ENCODE assay signal across 18 mouse cellular contexts in the genomic region with DNA sequence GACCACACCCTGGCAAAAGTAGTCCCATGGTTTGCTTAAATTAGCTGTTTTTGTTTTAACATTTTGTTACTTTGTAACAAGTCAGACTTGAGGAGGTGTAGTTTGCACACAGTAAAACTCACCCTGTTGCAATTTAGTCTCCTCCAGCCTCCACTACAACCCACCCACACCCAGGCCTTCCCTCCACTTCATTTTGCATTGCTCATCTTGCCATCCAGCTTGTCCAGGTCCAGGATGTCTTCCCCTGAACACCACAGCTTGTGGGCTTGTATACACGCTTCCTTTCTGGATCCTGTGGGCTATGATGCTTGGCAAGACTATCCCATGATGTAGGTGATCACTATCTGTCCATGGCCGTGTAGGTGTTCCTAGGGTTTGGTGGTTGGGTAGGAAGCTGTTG. TPM values are rescaled to one million over a fixed set of nuclear protein-coding genes. Genes with fewer than 3 reads are reported as not detected.
A peak's percentile ranks its signal among the peaks of the same experiment; 100 is the strongest.
DNase-seq lines count a peak whose midpoint lies in the region; TF ChIP-seq lines count a peak whose summit lies in the region.
"Had no signal": no experiment of that assay in that cellular context is flagged by ENCODE, and none has a peak within 500 bp of the region (broad histone marks: within the 10 kb centered on the region; RNA-seq: fewer than 3 reads in every experiment).

No protein-coding gene starts in this region.

- no peak for TF ChIP-seq CTCF in layer of hippocampus, adult 2 months (conservative IDR thresholded peaks at IDR 0.05)
- no peak for TF ChIP-seq CTCF in olfactory bulb, adult 2 months (IDR thresholded peaks at IDR 0.05; ENCODE audit: insufficient read depth, low read depth, low read length)

- H3K4me1 ChIP-seq in olfactory bulb, adult 2 months (ENCODE audit: control insufficient read depth, insufficient read depth, low read length) = peaks cover 23% of the 10 kb centered on the region
- H3K4me1 ChIP-seq: embryonic facial prominence, embryonic 12.5 days; forebrain, embryonic 15.5 days; hindbrain, embryonic 13.5 days had no signal

- peak overlapping the region; percentile 39; the same call in 1 of the 2 replicates for H3K27ac ChIP-seq in layer of hippocampus, adult 2 months
- H3K27ac ChIP-seq in olfactory bulb, adult 2 months (ENCODE audit: insufficient read depth, low read depth, low read length) = peak overlapping the region; percentile 58
- H3K27ac ChIP-seq: embryonic facial prominence, embryonic 12.5 days; forebrain, embryonic 15.5 days; heart, embryonic 10.5 days; hindbrain, embryonic 13.5 days; hindbrain, postnatal 0 days had no signal

- WGBS in olfactory bulb, adult 2 months = 79% methylated on average over 2 of the region's 2 CpGs

- no peak for DNase-seq in layer of hippocampus, adult 2 months (ENCODE audit: low spot score in 2 of 2)
- no peak for DNase-seq in layer of hippocampus, adult 8-10 months (ENCODE audit: low spot score in 2 of 2)
- peak; percentile 52 for DNase-seq in right cerebral cortex, adult 18-20 months
- DNase-seq in right cerebral cortex, postnatal 4 days = no peak
- DNase-seq in brain, adult 2 months (ENCODE audit: low read depth, low spot score) = peak; percentile 62
- DNase-seq: adrenal gland, adult 2 months; adrenal gland, postnatal 25 days; cerebellum, adult 8-10 months; cerebellum, postnatal 14 days; gastrocnemius, postnatal 36 days; heart, adult 11 months; heart, postnatal 10 days had no signal

- TF ChIP-seq POLR2A in olfactory bulb, adult 2 months (IDR thresholded peaks at IDR 0.05; ENCODE audit: insufficient read depth, low read depth, low read length) = no peak

- no peak overlapping the region for H3K4me3 ChIP-seq in layer of hippocampus, adult 2 months
- H3K4me3 ChIP-seq in olfactory bulb, adult 2 months (ENCODE audit: insufficient read depth, low read depth, low read length) = no peak overlapping the region
- H3K4me3 ChIP-seq: embryonic facial prominence, embryonic 12.5 days; forebrain, embryonic 15.5 days; heart, embryonic 10.5 days; hindbrain, embryonic 13.5 days had no signal

RNA-seq across cellular contexts. Expression of a gene that starts 51.8 kb away (rescaled TPM):
- total RNA-seq in layer of hippocampus, adult 2 months (2021) = 1,000 to 10,000 TPM; 1,149 to 1,215 TPM
- total RNA-seq in layer of hippocampus, adult 8-10 months (2022) = 1,000 to 10,000 TPM in 2 of 4 experiments, 100 to 1,000 TPM in 2; 958 to 1,016 (median 997) TPM
- 150 and 183 TPM in 2 replicates for polyA plus RNA-seq in olfactory bulb, adult 2 months (2012; ENCODE audit: insufficient read depth, insufficient read length, low replicate concordance, missing spikeins)

Comparison
In these comparisons a context has a peak if more than half of its experiments do, and no peak if none do; other contexts are left out.
1. DNase-seq: peak in right cerebral cortex, adult 18-20 months (single experiment) and brain, adult 2 months (single experiment); none in layer of hippocampus, adult 2 months (0 of 2), layer of hippocampus, adult 8-10 months (0 of 2) and right cerebral cortex, postnatal 4 days (single experiment).